Mouse (Mus musculus) spleen, postnatal 4 days (tissue): ENCODE results near the gene Agpat3.
A peak's percentile ranks its signal among the peaks of the same experiment; 100 is the strongest.

ENCODE experiments used
- DNase-seq, 2 experiments: peaks; one replicate each; pipeline ENCODE4 v3.0.0; 2022; ENCODE audit warnings: low spot score in 2 of 2

Gene Agpat3

DNA sequence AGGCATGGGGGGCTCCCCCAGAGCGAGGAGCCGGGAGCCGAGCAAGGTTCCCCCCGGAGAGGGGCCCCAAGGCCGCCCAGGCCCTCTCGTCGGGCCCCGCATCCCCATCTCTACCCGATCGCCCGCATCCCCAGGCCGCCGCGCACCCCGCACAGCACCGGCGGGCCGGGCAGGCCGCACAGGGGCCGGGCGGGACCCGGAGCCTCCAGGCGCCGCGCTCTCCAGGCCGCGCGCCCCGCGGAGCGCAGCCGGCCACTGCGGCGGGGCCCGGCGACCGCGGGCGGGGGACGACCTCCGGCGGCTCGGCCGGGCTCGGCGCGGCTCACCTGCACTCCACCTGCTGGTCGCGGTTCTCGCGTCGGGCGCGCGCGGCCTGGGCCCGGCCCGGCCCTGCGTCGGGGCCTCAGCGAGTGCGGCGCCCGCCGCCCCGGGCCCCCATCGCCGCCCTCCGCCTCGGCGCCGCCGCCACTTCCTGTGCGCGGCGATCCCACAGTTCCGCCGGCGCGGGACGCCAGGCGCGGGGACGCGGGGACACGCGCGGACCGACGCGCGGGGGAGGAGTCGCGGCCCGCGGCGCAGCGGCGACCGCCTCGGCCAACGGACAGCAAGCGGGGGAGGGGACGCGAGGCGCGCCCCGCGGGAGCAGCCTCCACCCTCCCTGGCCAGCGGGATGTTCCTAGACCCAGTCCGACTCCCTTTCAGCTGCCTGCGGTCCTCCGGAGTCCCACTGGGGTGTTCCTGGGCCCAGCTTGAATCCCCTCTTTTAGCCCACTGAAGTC lies at the start of gene Agpat3:
Gene Agpat3 (minus strand): TSS at position 603 of the 779 bp plus-strand sequence.
- DNase-seq: peak; percentile 44 to 77

DNA sequence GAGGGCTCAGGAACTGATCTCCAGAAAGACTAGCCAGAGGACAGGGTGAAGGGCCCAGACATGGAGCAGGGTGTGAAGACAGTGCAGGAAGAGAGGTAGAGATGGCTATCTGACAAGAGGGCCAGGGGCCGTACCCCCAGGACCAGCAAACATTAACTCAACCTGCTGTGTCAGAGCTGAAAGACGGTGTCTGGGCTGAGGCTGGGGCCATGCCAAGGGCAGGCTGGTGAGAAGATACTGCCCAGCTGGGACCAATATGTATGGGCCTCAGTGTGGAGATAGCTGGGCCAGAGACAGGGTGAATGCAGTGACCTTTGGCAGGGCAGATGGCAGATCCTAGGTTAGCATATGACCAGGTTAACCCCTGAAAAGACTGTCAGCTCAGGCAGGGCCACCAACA lies 48.8 kb upstream of the Agpat3 start:
- DNase-seq: no peak

DNA sequence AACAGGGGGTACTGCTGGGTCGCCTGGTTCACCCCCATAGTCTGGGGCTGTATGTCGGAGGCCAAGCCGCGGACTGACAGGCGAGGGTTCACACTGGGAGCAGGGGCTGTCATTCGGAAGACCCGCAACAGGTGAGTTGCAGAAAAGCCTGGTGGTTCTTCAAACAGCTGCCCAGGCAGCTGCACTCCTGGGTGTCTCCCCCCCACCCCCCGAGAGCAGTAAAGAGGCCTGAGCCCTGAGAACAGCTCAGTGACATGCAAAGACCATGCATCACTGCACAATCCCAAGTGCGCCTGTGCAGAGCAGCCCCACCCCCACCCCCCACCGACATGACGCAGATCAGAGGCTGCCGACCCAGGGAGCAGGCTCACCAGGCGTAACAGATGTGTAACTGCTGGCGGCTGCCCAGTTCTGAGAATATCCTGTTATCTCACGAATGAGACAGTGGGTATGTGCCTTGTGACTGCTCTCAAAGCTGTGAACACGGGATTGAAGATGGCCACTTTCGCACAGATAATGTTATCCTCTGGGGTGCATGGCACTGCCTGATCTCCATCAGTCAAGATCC lies 46.9 kb upstream of the Agpat3 start:
- DNase-seq: peak in 1 of 2 experiments; percentile 40

DNA sequence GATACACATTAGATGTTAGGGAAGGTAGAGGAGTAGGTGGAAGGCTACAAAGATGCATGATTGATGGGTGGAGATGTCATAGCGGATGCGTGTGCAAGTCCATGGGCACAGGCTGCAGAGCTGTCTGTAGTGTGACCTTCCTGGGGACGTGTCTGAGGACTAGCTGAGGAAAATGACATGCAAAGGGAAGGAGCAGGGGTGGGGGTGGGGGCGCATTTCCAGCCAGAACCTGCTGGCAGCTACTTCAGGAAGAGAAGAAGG lies 44.3 kb upstream of the Agpat3 start:
- DNase-seq: no peak

DNA sequence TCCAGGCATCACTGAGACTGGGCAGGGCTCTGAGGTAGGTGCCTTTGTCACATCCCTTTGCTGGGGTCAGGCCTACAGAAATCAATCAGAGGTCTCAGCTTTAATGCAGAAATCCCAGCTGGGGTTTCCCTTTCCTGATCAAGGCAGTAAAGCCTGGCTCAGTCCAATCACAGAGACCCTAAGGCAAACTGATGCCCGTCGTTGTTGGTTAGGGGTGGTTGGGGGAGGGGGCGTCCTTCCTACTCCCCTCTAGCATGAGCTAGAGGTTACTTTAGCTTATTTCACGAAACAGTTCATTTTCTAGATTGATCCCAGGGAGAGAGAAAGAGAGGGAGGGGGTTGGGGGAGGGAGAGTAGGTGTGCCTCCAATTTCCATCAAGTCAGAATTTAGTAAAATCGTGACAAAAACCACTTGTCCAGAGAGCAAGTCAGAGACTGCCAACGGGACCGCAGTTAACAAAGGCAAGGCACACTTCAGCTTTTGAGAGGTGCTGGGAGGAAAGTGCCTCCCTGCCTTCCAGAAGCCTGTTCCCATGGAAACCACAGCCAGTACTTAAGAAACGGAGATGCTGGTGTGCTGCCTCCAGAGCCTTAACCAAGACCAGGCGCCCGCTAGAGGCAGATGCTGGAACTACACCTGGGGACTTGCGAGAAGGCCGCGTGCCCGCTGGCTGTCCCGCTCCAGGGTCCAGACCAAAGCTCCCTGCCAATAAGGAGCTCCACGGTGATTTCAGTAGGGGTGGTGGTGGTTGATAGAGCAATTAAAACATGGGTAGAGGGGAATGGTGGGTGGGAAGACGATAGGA lies 43.7 kb upstream of the Agpat3 start:
- DNase-seq: peak; percentile 92 to 99

DNA sequence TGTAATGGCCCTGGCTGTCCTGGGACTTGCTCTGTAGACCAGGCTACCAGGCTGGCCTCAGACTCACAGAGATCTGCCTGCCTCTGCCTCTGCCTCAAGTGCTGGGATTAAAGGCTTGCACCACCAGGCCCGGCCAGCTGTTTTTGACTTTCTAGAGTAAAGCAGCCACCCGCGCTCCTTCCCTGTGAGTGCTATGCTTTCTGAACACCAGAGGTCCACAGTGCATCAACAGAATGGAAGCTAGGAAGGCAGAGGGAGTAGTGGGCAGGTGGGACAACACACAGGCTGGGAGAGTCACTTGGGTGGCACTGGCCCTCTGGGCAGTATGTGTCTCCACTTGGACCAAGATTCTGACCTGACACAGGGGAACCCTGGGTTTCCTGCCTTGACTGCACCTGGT lies 43.1 kb upstream of the Agpat3 start:
- no peak for DNase-seq

DNA sequence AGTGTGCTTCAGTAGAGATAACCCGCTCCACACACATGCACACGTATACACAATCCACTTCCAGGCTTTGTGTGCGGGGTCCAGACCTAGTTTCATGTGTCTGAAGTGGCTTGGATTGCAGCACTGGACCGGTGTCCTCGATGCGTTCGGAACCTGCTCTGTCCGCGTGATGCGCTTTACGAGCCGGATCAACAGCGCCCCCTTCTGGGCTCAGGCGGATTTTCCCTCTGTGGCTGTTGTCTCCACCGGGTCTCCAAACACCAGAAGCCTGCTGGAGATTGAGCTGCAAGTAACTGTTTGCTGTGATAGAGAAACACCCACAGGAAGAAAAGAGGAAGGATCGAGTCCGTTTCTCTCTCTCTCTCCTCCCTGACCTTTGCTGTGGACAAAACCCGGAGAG lies 39.8 kb upstream of the Agpat3 start:
- peak; percentile 80 to 93 for DNase-seq

DNA sequence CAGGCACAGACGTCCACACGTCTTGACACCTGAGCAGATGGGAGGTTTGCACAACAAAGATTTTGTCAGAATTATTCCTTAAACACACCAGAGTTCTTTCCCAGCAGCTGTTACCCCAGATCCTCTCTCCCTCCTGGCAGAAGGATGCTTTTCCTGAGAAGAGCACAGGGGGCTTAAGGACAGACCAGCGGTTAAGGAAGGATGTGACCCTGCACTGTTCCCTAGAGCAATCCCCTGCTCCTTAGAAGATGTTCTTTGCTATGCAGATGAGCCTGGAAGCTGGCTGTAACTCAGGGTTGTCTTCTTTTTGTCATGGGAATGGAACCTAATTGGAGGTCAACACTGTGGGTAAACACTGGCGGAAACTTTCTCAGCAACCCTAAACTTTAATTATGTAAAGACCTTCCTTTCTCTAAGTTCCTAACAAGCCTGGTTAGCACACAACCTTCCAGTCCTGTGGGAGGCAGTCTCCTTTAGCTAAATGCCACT lies 38.7 kb upstream of the Agpat3 start:
- no peak for DNase-seq

DNA sequence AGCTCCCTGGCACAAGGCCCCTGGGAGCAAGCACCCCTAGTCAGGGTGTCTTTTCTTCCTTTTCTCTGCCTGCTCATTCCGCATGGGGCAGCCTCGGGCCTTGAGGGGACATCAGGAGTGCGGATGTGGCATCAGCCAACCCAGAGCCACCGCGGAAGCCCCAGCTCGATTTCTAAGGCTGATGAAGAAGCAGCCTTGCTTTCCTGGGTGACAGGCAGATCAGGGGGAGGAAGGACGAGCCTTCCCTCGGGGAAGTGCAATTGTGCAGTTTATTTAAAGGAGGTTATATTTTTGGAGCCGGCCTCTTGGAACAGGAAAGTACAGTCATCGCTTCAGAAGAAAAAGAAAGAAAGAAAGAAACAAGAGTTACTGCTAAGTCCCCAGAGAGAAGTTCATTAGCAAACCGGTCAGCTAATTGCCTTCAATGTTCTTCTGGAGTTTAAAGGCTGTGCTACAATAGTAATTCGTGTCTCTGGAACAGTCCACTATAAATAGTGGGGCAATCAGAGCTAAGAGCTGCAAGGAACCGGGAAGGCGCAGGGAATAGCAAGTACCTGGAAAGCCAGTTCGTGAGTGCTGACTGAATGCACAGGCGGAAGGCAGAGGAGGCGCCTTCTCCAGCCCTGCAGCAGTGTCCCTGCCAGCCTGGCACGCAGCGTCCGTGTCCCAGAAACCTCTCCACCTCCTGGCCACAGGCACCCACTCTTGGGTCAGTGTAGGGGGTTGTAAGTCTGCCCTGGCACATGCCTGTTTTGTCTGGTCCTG lies 36.1 kb upstream of the Agpat3 start:
- no peak for DNase-seq

DNA sequence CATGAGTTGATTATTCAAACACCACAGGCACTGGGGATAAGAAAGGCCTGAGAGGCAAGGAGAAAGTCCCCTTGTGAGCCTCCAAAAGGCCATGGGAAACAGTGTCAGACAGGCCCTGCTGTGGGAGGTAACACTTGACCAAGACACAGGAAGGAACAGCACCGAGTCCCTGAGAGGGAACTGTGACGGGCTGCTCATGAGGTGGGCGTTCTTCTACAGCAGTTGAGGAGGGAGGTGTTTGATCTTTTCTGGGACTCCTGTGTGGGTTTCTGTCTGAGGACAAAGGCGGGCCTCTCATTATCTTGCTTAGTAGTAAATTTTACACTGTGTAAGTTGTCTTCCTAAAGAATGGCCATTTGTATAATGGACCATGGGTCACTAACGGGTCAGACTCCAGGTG lies 33.2 kb upstream of the Agpat3 start:
- DNase-seq: no peak

DNA sequence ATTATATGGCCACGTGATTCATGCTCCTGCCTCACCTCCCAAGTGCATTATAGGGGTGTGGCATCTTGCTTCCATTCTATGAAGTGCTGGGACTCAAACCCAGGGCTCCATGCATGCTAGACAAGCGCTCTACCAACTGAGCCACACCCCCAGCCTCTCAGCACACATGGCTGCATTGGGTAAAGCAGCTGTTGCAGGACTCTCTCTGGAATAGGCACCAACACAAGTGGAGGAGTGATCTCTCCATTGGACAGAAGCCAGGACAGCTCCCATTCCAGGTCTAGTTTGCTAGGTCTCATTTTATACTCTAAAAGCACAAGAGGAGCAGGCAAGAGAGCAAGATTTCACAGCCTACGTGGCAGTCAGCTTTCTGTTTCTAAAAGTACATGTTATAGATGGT lies 31.3 kb upstream of the Agpat3 start:
- no peak for DNase-seq

DNA sequence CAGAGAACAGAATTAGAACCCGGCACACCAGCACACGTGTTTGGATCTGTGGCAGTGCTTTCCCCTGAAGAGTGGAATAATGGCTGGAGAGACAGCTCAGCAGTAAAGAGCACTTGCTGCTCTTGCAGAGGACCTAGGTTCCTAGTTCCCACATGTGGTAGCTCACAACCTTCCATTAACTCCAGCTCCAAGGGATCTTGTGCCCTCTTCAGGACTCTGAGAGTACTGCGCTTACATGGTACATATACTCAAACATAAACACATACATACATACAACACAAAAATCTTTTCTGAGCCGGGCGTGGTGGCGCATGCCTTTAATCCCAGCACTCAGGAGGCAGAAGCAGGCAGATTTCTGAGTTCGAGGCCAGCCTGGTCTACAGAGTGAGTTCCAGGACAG lies 26.2 kb upstream of the Agpat3 start:
- no peak for DNase-seq

DNA sequence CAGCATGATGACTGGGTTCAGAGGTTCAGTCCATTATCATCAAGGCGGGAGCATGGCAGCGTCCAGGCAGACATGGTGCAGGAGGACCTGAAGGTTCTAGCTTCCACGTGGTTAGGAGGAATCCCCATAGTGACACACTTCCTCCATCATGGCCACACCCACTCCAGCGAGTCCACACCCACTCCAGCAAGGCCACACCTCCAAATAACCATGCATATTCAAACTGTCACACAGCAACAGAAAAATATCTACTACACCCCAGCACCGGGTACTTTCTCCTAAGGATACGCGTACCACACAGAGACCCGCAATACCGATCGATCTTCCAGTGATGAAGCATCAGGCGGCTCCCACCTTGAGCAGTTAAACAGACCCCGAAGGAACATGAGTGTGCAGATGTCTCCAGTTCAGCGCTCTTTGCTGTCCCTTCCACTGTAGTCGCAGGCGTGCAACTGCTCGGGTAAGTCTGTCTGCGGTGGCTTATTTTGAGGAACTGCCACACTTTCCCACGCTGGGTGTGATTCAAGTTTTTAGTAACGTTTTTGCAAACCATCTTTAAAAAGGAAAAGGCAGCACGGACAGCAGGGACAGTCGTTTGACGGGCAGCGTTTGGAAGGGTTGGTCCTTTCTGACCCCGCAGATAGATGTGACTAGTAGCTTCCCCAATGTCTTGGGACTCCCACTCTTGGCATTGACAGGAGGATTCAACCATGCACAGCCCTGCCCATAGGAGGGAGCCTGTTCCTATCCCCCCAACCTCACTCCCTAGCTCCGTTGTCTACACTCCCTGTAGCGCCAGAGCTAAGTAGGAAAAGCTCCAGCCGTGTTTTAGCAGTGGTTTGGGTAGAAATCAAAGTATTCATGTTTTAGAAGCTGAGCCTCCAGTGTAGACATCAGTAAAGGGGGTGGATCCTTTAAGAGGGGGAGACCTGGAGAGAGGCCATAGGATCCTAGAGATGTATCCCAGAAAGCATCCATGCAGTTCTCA lies 20.7 kb upstream of the Agpat3 start:
- peak in 1 of 2 experiments; percentile 59 for DNase-seq

DNA sequence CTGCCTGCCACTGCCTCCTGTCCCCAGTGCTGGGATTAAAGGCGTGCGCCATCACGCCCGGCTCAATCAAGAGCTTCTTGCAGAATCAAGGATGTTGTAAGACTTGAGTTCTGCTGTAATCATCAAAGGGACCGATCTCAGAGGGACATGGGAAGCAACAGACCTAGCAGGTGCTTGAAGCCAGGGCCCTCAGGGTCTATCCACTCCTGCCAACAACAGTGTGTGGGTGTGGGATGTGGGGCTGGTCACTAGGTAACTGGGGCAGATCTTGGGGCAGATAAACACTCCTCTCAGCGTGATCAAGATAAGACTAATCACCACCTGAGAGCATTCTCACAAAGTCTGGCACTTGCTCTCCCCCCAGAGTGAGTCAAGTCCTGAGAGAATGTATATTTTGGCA lies 19.5 kb upstream of the Agpat3 start:
- no peak for DNase-seq

DNA sequence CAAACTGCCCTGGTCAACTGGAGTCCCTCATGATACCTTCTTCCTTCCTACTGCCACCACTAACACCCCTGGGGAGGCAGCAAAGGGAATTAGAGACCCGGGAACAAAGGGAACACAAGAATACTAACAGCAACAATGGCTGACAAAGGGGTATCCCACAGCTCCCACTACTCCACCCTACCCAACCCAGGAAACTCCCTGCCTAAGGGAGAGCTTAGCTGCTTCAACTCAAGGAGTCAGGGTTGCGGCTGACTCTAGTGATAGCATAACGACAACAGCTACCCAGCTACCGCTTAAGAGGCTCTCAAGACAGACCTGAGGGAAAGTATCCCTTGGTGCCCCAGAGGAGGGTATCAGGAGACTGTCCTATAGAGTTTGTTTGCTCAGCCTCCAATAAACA lies 15.3 kb upstream of the Agpat3 start:
- DNase-seq: no peak

DNA sequence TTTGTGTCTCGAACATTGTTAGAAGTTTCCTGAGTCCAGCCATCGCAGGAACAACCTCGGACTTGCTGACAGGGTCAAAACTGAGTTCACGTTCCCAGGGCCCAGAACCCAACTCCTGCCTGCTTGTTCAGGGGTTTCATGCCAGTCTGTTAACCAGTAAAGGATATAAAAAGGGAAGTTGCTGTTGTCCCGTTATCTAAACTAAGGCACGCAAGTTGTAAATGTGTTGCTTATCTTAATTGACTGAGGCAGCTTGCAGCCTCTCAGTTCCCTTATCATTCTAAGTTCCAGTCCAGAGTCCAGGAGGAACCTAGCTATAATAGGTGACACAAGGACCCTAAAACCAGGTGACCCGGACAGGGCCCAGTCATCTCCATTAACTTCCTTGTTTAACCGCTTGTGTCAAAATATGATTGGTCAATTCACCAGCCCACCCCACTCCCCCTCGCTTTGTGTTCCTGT lies 14.6 kb upstream of the Agpat3 start:
- peak; percentile 40 to 75 for DNase-seq

DNA sequence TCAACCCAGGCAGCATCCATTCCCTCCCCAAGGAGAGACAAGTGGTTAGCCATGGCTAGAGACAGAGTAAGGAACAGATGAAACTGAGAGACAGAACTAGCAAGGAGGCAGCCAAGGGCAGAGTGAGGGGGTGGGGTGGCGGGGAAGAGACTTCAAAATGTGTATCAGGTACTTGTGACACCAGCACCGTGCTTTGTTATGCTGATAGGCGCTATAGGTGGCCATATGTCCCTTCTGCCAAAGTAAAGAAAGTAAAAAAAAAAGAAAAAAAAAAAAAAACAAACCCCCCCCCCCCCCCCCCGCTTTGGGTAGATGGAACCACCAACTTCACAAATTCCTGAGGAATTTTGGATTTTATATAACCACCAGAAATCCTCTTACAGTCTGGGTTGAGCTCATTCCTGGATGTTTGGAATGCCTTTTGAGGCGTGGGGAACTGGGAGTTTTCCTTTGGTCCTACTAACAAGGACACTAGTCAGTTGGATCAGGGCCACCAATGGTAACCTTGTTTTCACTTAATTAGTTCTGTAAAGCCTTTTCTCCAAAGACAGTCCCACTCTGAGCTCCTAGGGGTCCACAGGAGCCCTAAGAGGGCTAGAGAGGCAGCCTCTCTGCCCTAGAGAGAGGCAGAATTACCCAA lies 14.0 kb upstream of the Agpat3 start:
- DNase-seq: no peak

DNA sequence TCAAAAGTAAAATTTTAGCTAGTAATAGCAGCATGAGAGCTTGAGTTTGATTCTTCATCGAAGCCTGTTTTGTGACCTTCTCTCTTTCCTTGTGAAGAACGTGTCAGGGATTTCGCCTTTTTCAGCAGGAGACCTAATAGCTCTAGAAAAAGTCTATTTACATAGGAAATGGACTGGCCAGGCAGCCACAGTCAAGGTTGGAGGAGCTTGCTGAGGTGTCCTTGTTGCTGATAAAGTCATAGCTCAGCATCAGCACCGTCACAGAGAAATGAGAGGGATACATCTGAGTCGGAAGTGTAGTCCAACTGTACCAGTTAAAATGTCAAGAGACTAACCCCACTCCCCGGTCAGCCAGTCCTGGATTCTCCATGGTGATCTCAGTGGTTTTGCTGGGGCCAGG lies 13.3 kb upstream of the Agpat3 start:
- peak in 1 of 2 experiments; percentile 45 for DNase-seq

DNA sequence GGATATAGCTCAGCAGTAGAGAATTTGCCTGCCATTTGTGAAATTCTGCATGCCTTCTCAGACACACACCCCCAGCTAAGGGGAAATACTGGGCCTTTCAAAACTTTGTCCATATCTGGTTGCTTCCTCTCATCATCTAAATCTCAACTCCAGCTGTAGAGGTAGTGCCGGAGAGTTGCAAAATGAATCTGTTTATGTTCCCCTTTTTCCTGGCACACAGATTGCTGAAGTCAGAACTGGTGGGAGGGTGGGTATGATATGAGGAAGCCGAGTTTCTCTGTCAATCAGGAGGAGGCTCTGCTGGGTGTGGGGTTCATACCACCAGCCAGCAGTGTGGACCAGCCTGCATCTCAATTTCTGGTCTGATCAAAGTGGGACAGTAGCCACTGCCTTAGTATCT lies 11.8 kb upstream of the Agpat3 start:
- no peak for DNase-seq

DNA sequence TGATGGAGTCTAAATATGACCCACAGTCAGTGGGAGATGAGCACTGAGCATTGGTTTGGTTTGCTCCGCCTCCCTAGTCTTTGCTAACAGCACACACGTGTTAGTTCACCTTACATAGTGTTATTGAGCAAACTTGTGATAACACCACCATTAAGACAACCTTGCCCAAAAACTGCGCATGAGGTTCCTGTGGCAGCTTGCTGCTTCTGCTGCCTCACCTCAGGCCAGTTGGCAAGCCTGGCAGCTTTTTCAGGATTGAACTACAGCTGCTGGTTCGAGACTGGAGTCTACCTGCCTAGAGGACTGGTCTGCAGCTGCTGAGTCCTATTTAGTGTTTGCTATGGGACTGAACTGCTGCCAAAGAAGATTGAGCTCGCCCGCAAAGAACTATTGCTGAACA lies 11.1 kb upstream of the Agpat3 start:
- DNase-seq: no peak
